Mouse (Mus musculus) sigmoid colon, adult 10 weeks (tissue): ENCODE data around the gene Cryzl2. TPM values are rescaled to one million over a fixed set of nuclear protein-coding genes. Genes with fewer than 3 reads are reported as not detected.

Experiments
- polyA plus RNA-seq: library from polyadenylated mRNA; stranded (reverse); fragments of 350-450 nt; fragmentation: Illumina TruSeq; extraction: RNeasy Lipid Tissue Mini Kit (QIAGEN cat#74804); gene quantifications from one replicate; pipeline ENCODE4 v1.2.3, GENCODE M21; 2014; ENCODE audit warnings: low read depth, low replicate concordance

The Cryzl2 gene
- polyA plus RNA-seq = 14.3 TPM

GRCm38 (mm10) chr1:157458421-157459208 is at the start of gene Cryzl2:
TSS of gene Cryzl2 (plus strand) at chr1:157458577.

GRCm38 (mm10) chr1:157412454-157413369 is 45.7 kb upstream of the Cryzl2 start, which contains the start of gene Rasal2:
TSS of gene Rasal2 (minus strand) at chr1:157412595.

GRCm38 (mm10) chr1:157506522-157506921 is 48.1 kb downstream of the Cryzl2 start, which contains the start of gene Sec16b:
TSS of gene Sec16b (plus strand) at chr1:157506728.

Other genes with a start within 250 kb of the Cryzl2 start
- gene Rasal2, start 46.0 kb upstream of the Cryzl2 start, polyA plus RNA-seq = 11.1 TPM
- 16.1 TPM for gene Sec16b, start 48.2 kb downstream of the Cryzl2 start, polyA plus RNA-seq